Mouse (Mus musculus): ENCODE measurements at regions not wholly inside any gene's neighbourhood (a gene's known extent, or its start where the extent isn't known, plus 50 kb on each side); places are given as distances from the start of the nearest gene placed in this dataset.
"Not testable (repeated sequence)": the region's sequence is repeated elsewhere in the genome, so short reads cannot be mapped to it uniquely, and the experiment has no call there.

DNA sequence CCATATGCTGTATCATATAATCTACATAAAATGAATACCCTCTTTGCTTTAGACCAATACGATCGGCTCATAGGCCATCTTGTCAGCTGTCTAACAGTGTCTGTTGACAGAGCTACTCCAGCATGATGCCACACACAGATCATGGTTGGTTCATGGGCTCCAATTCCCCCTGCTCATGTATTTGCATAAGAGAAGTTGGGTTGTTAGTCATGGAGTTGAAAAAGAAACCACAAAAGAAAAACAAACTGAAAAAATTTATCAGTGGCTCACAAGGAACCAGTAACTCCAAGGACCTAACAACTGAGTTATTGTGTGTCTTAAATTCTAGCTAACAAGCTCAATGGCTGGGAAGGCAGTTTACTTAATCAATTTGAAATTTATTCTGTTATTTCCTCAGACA lies 176.1 kb upstream of the Arhgap18 start:
- no peaks in the 10 kb centered on the region for H3K27me3 ChIP-seq

GRCm38 (mm10) chr10:26585106-26585505 lies 168.1 kb upstream of the Arhgap18 start:
- H3K4me2 ChIP-seq = no peak overlapping the region
- no peak overlapping the region for H3K9ac ChIP-seq (replicated peaks)
- H3K27ac ChIP-seq = no peak overlapping the region
- no peak overlapping the region for H3K4me3 ChIP-seq (replicated peaks)
- no peak for ATAC-seq (ENCODE audit: insufficient number of reproducible peaks, insufficient read depth, low FRiP score, low TSS enrichment, low read depth)
- H3K9me3 ChIP-seq = peaks cover 13% of the 10 kb centered on the region; the same call in 1 of the 2 replicates
- H3K36me3 ChIP-seq = no peaks in the 10 kb centered on the region
- H3K27me3 ChIP-seq = no peaks in the 10 kb centered on the region
- WGBS = 75% methylated on average over 2 of the region's 2 CpGs
- H3K4me1 ChIP-seq (replicated peaks) = no peaks in the 10 kb centered on the region

More for the DNA sequence above, 176.1 kb upstream of the Arhgap18 start:
- Histone ChIP-seq H3K27ac (no peak overlapping the region), H3K4me1 (replicated peaks) (no peaks in the 10 kb centered on the region), H3K9ac (replicated peaks) (no peak overlapping the region), H3K36me3 (no peaks in the 10 kb centered on the region), H3K4me3 (replicated peaks) (no peak overlapping the region), H3K9me3 (no peaks in the 10 kb centered on the region), H3K4me2 (no peak overlapping the region)
- no peak for ATAC-seq (ENCODE audit: insufficient number of reproducible peaks, insufficient read depth, low FRiP score, low TSS enrichment, low read depth)
- WGBS = 95% methylated on average over 2 of the region's 2 CpGs

DNA sequence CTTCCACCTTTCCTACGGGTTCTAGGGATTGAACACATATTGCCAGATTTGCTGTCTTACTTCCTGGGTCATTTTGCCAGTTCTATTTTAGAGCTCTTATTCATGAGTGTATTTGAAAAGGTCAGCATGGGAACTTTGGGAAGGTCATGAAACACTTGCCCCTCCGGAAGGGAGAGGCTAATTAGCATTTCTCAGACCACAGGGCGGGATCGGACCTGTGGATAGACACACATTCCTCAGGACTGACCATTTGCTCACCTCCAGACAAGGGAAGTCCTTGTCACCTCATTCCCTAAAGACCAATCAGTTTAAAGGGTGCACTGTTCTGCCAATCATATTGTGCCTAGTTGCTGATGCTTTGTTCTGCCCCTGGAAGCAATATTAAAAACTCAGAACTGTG lies 146.1 kb upstream of the Arhgap18 start:
- H3K4me3 ChIP-seq (replicated peaks); H3K36me3 ChIP-seq; H3K4me2 ChIP-seq; H3K27me3 ChIP-seq; H3K4me1 ChIP-seq (replicated peaks); ATAC-seq (ENCODE audit: insufficient number of reproducible peaks, insufficient read depth, low FRiP score, low TSS enrichment, low read depth); H3K27ac ChIP-seq; H3K9ac ChIP-seq (replicated peaks); H3K9me3 ChIP-seq: not testable (repeated sequence)
- WGBS = 73% methylated on average over 4 of the region's 4 CpGs

DNA sequence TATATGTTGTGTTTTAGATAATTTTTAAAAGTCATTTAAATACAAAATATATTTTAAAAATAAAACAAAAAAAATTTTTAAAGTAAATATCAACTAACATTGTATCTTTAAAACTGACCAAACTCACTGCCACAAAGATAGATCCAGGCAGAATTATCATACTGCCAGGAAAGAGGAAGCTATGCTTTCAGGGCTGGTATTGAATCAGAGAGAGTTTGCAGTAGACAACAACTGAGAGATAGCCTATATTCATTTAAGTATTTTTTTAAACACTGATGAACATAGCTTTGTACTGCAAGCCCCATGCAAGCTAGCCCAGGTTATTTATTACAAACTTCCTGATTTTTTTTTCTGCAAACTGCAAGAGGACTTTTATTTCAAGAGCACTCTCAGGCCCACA lies 142.0 kb upstream of the Arhgap18 start:
- H3K4me2 ChIP-seq = no peak overlapping the region
- no peak overlapping the region for H3K9ac ChIP-seq (replicated peaks)
- no peaks in the 10 kb centered on the region for H3K9me3 ChIP-seq
- H3K27me3 ChIP-seq = no peaks in the 10 kb centered on the region
- H3K4me1 ChIP-seq (replicated peaks) = no peaks in the 10 kb centered on the region
- H3K4me3 ChIP-seq (replicated peaks) = no peak overlapping the region
- H3K27ac ChIP-seq = no peak overlapping the region
- H3K36me3 ChIP-seq = no peaks in the 10 kb centered on the region
- ATAC-seq (ENCODE audit: insufficient number of reproducible peaks, insufficient read depth, low FRiP score, low TSS enrichment, low read depth) = no peak

GRCm38 (mm10) chr10:26630196-26630760 lies 122.9 kb upstream of the Arhgap18 start:
- H3K27ac ChIP-seq = no peak overlapping the region
- 72% methylated on average over 4 of the region's 4 CpGs for WGBS
- no peaks in the 10 kb centered on the region for H3K9me3 ChIP-seq
- no peak overlapping the region for H3K4me3 ChIP-seq (replicated peaks)
- no peak for ATAC-seq (ENCODE audit: insufficient number of reproducible peaks, insufficient read depth, low FRiP score, low TSS enrichment, low read depth)
- H3K4me1 ChIP-seq (replicated peaks) = no peaks in the 10 kb centered on the region
- H3K9ac ChIP-seq (replicated peaks) = no peak overlapping the region
- no peaks in the 10 kb centered on the region for H3K36me3 ChIP-seq
- H3K4me2 ChIP-seq = no peak overlapping the region
- H3K27me3 ChIP-seq = no peaks in the 10 kb centered on the region

GRCm38 (mm10) chr10:26632266-26632665 lies 121.0 kb upstream of the Arhgap18 start:
- no peak overlapping the region for H3K9ac ChIP-seq (replicated peaks)
- H3K9me3 ChIP-seq = no peaks in the 10 kb centered on the region
- no peaks in the 10 kb centered on the region for H3K27me3 ChIP-seq
- no peak for ATAC-seq (ENCODE audit: insufficient number of reproducible peaks, insufficient read depth, low FRiP score, low TSS enrichment, low read depth)
- H3K27ac ChIP-seq = no peak overlapping the region
- H3K4me1 ChIP-seq (replicated peaks) = no peaks in the 10 kb centered on the region
- H3K36me3 ChIP-seq = no peaks in the 10 kb centered on the region
- no peak overlapping the region for H3K4me2 ChIP-seq
- no peak overlapping the region for H3K4me3 ChIP-seq (replicated peaks)
- 95% methylated on average over 5 of the region's 5 CpGs for WGBS

DNA sequence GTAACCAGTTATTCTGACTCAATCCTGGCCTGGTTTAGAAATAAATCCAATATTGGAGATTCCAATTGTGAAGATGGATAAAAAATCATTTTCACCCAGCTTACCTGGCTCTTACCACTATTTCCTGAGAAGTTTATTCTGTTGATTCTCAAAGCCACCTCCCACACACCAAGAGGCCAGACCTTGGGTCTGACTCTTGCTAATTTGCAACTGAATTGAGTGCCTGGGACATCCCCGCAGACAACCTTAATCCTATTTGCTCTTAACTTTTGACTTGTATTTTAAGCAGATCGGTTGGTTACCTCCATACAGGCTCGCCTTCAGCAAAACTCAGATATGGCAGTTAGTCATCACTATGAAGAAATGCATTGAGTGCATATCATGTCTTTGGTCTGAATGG lies 115.8 kb upstream of the Arhgap18 start:
- 71% methylated on average over 3 of the region's 3 CpGs for WGBS
- no peaks in the 10 kb centered on the region for H3K4me1 ChIP-seq (replicated peaks)

GRCm38 (mm10) chr10:26638056-26638455 lies 115.2 kb upstream of the Arhgap18 start:
- no peak for ATAC-seq (ENCODE audit: insufficient number of reproducible peaks, insufficient read depth, low FRiP score, low TSS enrichment, low read depth)
- 66% methylated on average over 4 of the region's 4 CpGs for WGBS

More for the DNA sequence above, 115.8 kb upstream of the Arhgap18 start:
- Histone ChIP-seq H3K4me2 (no peak overlapping the region), H3K27me3 (no peaks in the 10 kb centered on the region), H3K9ac (replicated peaks) (no peak overlapping the region), H3K9me3 (no peaks in the 10 kb centered on the region), H3K4me3 (replicated peaks) (no peak overlapping the region), H3K36me3 (no peaks in the 10 kb centered on the region), H3K27ac (no peak overlapping the region)
- ATAC-seq (ENCODE audit: insufficient number of reproducible peaks, insufficient read depth, low FRiP score, low TSS enrichment, low read depth) = no peak

DNA sequence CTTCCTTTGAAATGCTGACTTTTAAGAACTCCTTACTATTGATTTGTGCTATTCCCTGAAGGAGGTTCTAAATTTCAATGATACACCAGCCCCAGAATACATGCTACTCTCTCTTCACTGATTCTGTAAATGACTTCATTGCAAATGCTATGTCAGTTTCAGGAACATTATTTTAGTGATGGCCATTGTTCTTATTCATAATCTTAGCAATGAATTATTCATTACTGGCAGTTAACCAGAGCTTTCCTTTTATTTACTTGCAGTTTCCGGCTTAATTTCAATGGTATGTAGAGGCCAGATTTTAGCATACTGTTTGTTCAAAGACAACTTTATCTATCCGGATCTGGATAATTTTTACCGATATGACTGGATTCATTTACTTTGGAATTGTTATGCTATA lies 114.1 kb upstream of the Arhgap18 start:
- H3K9me3 ChIP-seq = no peaks in the 10 kb centered on the region
- H3K9ac ChIP-seq (replicated peaks) = no peak overlapping the region
- H3K36me3 ChIP-seq = no peaks in the 10 kb centered on the region
- WGBS = 92% methylated on average over 3 of the region's 3 CpGs
- no peak overlapping the region for H3K4me3 ChIP-seq (replicated peaks)
- no peak overlapping the region for H3K27ac ChIP-seq
- ATAC-seq (ENCODE audit: insufficient number of reproducible peaks, insufficient read depth, low FRiP score, low TSS enrichment, low read depth) = no peak
- no peaks in the 10 kb centered on the region for H3K4me1 ChIP-seq (replicated peaks)
- H3K27me3 ChIP-seq = no peaks in the 10 kb centered on the region
- no peak overlapping the region for H3K4me2 ChIP-seq

More at GRCm38 (mm10) chr10:26638056-26638455, 115.2 kb upstream of the Arhgap18 start:
- Histone ChIP-seq H3K27me3 (no peaks in the 10 kb centered on the region), H3K36me3 (no peaks in the 10 kb centered on the region), H3K4me3 (replicated peaks) (no peak overlapping the region), H3K4me2 (no peak overlapping the region), H3K27ac (no peak overlapping the region), H3K4me1 (replicated peaks) (no peaks in the 10 kb centered on the region), H3K9ac (replicated peaks) (no peak overlapping the region), H3K9me3 (no peaks in the 10 kb centered on the region)

GRCm38 (mm10) chr10:26653103-26653502 lies 100.1 kb upstream of the Arhgap18 start:
- Histone ChIP-seq H3K36me3 (no peaks in the 10 kb centered on the region), H3K4me3 (replicated peaks) (no peak overlapping the region), H3K9me3 (no peaks in the 10 kb centered on the region), H3K9ac (replicated peaks) (no peak overlapping the region), H3K27ac (no peak overlapping the region), H3K4me1 (replicated peaks) (no peaks in the 10 kb centered on the region), H3K27me3 (no peaks in the 10 kb centered on the region), H3K4me2 (no peak overlapping the region)
- WGBS = 88% methylated on average over 1 of the region's 1 CpGs
- ATAC-seq (ENCODE audit: insufficient number of reproducible peaks, insufficient read depth, low FRiP score, low TSS enrichment, low read depth) = no peak

DNA sequence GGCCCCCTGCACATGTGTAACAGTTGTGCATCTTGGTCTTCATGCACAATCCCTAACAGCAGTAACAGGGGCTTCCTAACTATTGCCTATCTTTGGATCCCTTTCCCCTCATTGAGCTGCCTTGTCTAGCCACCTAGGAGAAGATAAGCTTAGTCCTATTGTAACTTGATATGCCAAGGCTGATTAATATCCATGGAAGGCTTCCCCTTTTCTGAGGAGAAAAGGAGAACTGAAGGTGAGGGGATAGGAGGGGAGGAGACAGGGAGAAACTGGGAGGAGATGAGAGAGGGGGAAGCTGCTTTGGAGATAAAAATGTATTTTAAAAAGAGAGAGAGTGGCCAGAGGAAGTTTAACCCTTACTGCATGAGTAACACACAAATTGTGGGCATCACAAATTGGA lies 89.0 kb upstream of the Arhgap18 start:
- ATAC-seq (ENCODE audit: insufficient number of reproducible peaks, insufficient read depth, low FRiP score, low TSS enrichment, low read depth) = no peak
- Histone ChIP-seq H3K27ac (no peak overlapping the region), H3K4me1 (replicated peaks) (no peaks in the 10 kb centered on the region), H3K4me3 (replicated peaks) (no peak overlapping the region), H3K9me3 (no peaks in the 10 kb centered on the region), H3K4me2 (no peak overlapping the region), H3K36me3 (no peaks in the 10 kb centered on the region), H3K27me3 (no peaks in the 10 kb centered on the region), H3K9ac (replicated peaks) (no peak overlapping the region)

DNA sequence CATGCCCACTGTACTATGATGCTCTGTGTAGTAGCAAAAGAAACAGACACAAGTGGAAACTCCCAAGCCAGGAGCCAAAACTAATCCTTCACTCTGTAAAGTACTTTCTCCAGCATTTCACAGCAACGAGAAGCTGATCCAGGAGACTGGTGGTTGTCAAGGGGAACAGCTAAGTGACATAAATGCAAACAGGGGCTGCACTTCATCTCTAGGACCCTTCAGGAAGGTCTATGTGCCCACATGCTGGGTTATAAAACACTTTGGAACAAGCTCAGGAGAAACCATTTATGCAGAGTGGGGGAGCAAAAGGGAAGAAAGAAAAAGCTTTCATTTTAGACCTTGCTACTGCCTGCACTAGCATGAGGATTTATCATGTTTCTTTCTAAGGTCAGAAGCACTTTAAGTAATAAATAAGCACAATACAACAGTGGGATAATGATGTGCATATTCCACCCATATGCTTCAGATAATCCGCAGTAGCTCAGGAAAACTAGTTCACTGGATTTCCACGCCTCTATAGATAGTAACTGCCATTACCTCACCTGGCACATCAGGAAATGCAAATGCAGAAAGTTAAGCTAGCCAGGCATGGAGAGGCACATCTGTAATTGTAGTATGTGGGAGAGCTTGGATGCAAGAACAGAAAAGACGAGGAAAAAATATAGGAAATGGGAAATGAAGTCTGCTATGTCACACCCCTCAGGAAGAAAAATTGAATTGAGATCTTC lies 73.6 kb upstream of the Arhgap18 start:
- no peak overlapping the region for H3K27ac ChIP-seq
- H3K4me1 ChIP-seq (replicated peaks) = no peaks in the 10 kb centered on the region
- 53% methylated on average over 4 of the region's 4 CpGs for WGBS
- no peaks in the 10 kb centered on the region for H3K27me3 ChIP-seq
- H3K9ac ChIP-seq (replicated peaks) = no peak overlapping the region
- H3K4me3 ChIP-seq (replicated peaks) = no peak overlapping the region
- no peaks in the 10 kb centered on the region for H3K9me3 ChIP-seq
- no peak overlapping the region for H3K4me2 ChIP-seq
- no peak for ATAC-seq (ENCODE audit: insufficient number of reproducible peaks, insufficient read depth, low FRiP score, low TSS enrichment, low read depth)
- H3K36me3 ChIP-seq = no peaks in the 10 kb centered on the region

Data from limb, embryonic 12.5 days (tissue).